Mouse (Mus musculus) stomach, embryonic 14.5 days (tissue): ENCODE results near the gene Gast. TPM values are rescaled to one million over a fixed set of nuclear protein-coding genes. Genes with fewer than 3 reads are reported as not detected.
A peak's percentile ranks its signal among the peaks of the same experiment; 100 is the strongest.
"Not testable (repeated sequence)": the region's sequence is repeated elsewhere in the genome, so short reads cannot be mapped to it uniquely, and the experiment has no call there.

Source experiments
- ATAC-seq: fragments of 200-750 bp; cut with Nextera tagmentation; 2 replicates; pipeline ENCODE4 v1.8.0; 2017; ENCODE audit warnings: low read depth, moderate TSS enrichment; ENCODE audit not compliant: insufficient number of reproducible peaks, insufficient read depth, low FRiP score
- H3K27ac ChIP-seq: fragments of 300-500 bp; sonication (generic); 2 replicates; pipeline ENCODE4 v1.5.1; 2014; ENCODE audit warnings: mild to moderate bottlenecking, low read length, moderate library complexity, mixed read lengths
- H3K27me3 ChIP-seq: fragments of 300-500 bp; sonication (generic); 2 replicates; pipeline ENCODE4 v1.6.1; 2014; ENCODE audit warnings: low read length, control low read depth, mixed read lengths; ENCODE audit not compliant: control insufficient read depth, insufficient read depth
- H3K36me3 ChIP-seq: fragments of 300-500 bp; sonication (generic); 2 replicates; pipeline ENCODE4 v1.6.1; 2014; ENCODE audit warnings: mild to moderate bottlenecking, control low read depth, low read length, moderate library complexity, mixed read lengths; ENCODE audit not compliant: control insufficient read depth, insufficient read depth
- H3K4me1 ChIP-seq: fragments of 300-500 bp; sonication (generic); 2 replicates; pipeline ENCODE4 v1.6.1; 2014; ENCODE audit warnings: low read length, control low read depth, mixed read lengths; ENCODE audit not compliant: control insufficient read depth, insufficient read depth
- H3K4me2 ChIP-seq: fragments of 300-500 bp; sonication (generic); replicated peaks from 2 replicates; pipeline ENCODE4 v1.6.1; 2014; ENCODE audit warnings: low read depth, low read length, control low read depth
- H3K4me3 ChIP-seq: fragments of 300-500 bp; sonication (generic); 2 replicates; pipeline ENCODE4 v1.5.1; 2014; ENCODE audit warnings: low read depth, low read length, control low read depth
- H3K9ac ChIP-seq: fragments of 300-500 bp; sonication (generic); replicated peaks from 2 replicates; pipeline ENCODE4 v1.6.1; 2014; ENCODE audit warnings: low read depth, mild to moderate bottlenecking, control low read depth, low read length, moderate library complexity, mixed read lengths
- H3K9me3 ChIP-seq: fragments of 300-500 bp; sonication (generic); 2 replicates; pipeline ENCODE4 v1.6.1; 2016; ENCODE audit warnings: low read depth, low read length, control low read depth; ENCODE audit not compliant: control insufficient read depth
- WGBS: fragments of 180-500 bp; shearing (Covaris S2); extraction: QIAGEN DNeasy Blood & Tissue Kit; methylation state at CpG from one replicate; pipeline ENCODE4 v1.1.7; 2014; 5-methylcytosine and 5-hydroxymethylcytosine counted together
- polyA plus RNA-seq: library from polyadenylated mRNA; unstranded; fragments of >200 nt; fragmentation: Nextera tagmentation; extraction: Ambion mirVana; gene quantifications from 2 replicates; pipeline ENCODE4 v1.2.1, GENCODE M21; 2014

Gast gene
- polyA plus RNA-seq, 1 experiment from 2014 or later, result 6.9 TPM

GRCm38 (mm10) chr11:100298274-100299036 lies 35.8 kb upstream of the Gast start:
- H3K4me3 ChIP-seq, result no peak overlapping the region
- H3K27ac ChIP-seq, result no peak overlapping the region
- ATAC-seq, result 0 out of 2 replicates have a peak, but pooled peaks have one; percentile 57
- WGBS, result 18% methylated on average over 18 of the region's 18 CpGs
- H3K9ac ChIP-seq, result no peak overlapping the region
- 0 out of 2 replicates have a peak, but pooled peaks cover 5% of the 10 kb centered on the region for H3K4me1 ChIP-seq
- peak overlapping the region; percentile 32; the same call in 1 of the 2 replicates for H3K4me2 ChIP-seq
- H3K9me3 ChIP-seq, result no peaks in the 10 kb centered on the region
- no peaks in the 10 kb centered on the region for H3K27me3 ChIP-seq
- H3K36me3 ChIP-seq, result no peaks in the 10 kb centered on the region

GRCm38 (mm10) chr11:100300293-100300692 lies 33.9 kb upstream of the Gast start:
- H3K9ac ChIP-seq, result no peak overlapping the region
- WGBS, result 6% methylated on average over 5 of the region's 5 CpGs
- H3K4me1 ChIP-seq, result 0 out of 2 replicates have a peak, but pooled peaks cover 5% of the 10 kb centered on the region
- H3K4me3 ChIP-seq, result no peak overlapping the region
- no peak overlapping the region for H3K27ac ChIP-seq
- no peak for ATAC-seq
- no peak overlapping the region for H3K4me2 ChIP-seq
- no peaks in the 10 kb centered on the region for H3K27me3 ChIP-seq
- H3K36me3 ChIP-seq, result no peaks in the 10 kb centered on the region
- no peaks in the 10 kb centered on the region for H3K9me3 ChIP-seq

- H3K9me3 ChIP-seq, result no peaks in the 10 kb centered on the region
- 94% methylated on average over 5 of the region's 5 CpGs for WGBS
- ATAC-seq, result no peak
These were observed 32.9 kb upstream of the Gast start for GRCm38 (mm10) chr11:100301292-100301691.

GRCm38 (mm10) chr11:100307900-100308299 lies 26.3 kb upstream of the Gast start:
- Histone ChIP-seq H3K4me2 (no peak overlapping the region), H3K9me3 (no peaks in the 10 kb centered on the region), H3K27ac (no peak overlapping the region), H3K27me3 (no peaks in the 10 kb centered on the region), H3K4me3 (no peak overlapping the region), H3K9ac (no peak overlapping the region), H3K36me3 (no peaks in the 10 kb centered on the region), H3K4me1 (no peaks in the 10 kb centered on the region)
- no peak for ATAC-seq
- 81% methylated on average over 5 of the region's 5 CpGs for WGBS

More at GRCm38 (mm10) chr11:100301292-100301691, 32.9 kb upstream of the Gast start:
- no peak overlapping the region for H3K4me2 ChIP-seq
- no peak overlapping the region for H3K27ac ChIP-seq
- no peak overlapping the region for H3K4me3 ChIP-seq
- no peak overlapping the region for H3K9ac ChIP-seq
- H3K27me3 ChIP-seq, result no peaks in the 10 kb centered on the region
- 0 out of 2 replicates have a peak, but pooled peaks cover 5% of the 10 kb centered on the region for H3K4me1 ChIP-seq
- no peaks in the 10 kb centered on the region for H3K36me3 ChIP-seq

- not testable (repeated sequence) for H3K9me3 ChIP-seq, H3K27ac ChIP-seq, H3K9ac ChIP-seq, H3K27me3 ChIP-seq, H3K36me3 ChIP-seq, H3K4me1 ChIP-seq, H3K4me2 ChIP-seq, H3K4me3 ChIP-seq, ATAC-seq
- 96% methylated on average over 4 of the region's 6 CpGs for WGBS
These were observed 25.5 kb upstream of the Gast start for GRCm38 (mm10) chr11:100308672-100309071.

- ATAC-seq, result no peak
- Histone ChIP-seq H3K27ac (no peak overlapping the region), H3K4me2 (no peak overlapping the region), H3K9me3 (no peaks in the 10 kb centered on the region), H3K4me3 (no peak overlapping the region), H3K27me3 (no peaks in the 10 kb centered on the region), H3K9ac (no peak overlapping the region), H3K4me1 (no peaks in the 10 kb centered on the region), H3K36me3 (no peaks in the 10 kb centered on the region)
- 53% methylated on average over 1 of the region's 1 CpGs for WGBS
These were observed 22.6 kb upstream of the Gast start for GRCm38 (mm10) chr11:100311656-100312055.

- Histone ChIP-seq H3K9me3 (no peaks in the 10 kb centered on the region), H3K27me3 (no peaks in the 10 kb centered on the region), H3K4me3 (no peak overlapping the region), H3K36me3 (no peaks in the 10 kb centered on the region), H3K27ac (no peak overlapping the region), H3K4me2 (no peak overlapping the region), H3K9ac (no peak overlapping the region), H3K4me1 (no peaks in the 10 kb centered on the region)
- no peak for ATAC-seq
- WGBS, result 24% methylated on average over 5 of the region's 5 CpGs
These were observed 22.0 kb upstream of the Gast start for GRCm38 (mm10) chr11:100312096-100312679.

GRCm38 (mm10) chr11:100313424-100313823 lies 20.8 kb upstream of the Gast start:
- H3K36me3 ChIP-seq, result no peaks in the 10 kb centered on the region
- no peak for ATAC-seq
- H3K4me3 ChIP-seq, result no peak overlapping the region
- 91% methylated on average over 6 of the region's 6 CpGs for WGBS
- H3K4me1 ChIP-seq, result no peaks in the 10 kb centered on the region
- no peak overlapping the region for H3K4me2 ChIP-seq
- no peak overlapping the region for H3K27ac ChIP-seq
- no peaks in the 10 kb centered on the region for H3K9me3 ChIP-seq
- no peaks in the 10 kb centered on the region for H3K27me3 ChIP-seq
- no peak overlapping the region for H3K9ac ChIP-seq
